Mouse (Mus musculus) brain, embryonic 14.5 days (tissue): ENCODE measurements around the gene Zdhhc16.

ENCODE experiments used
- CTCF ChIP-seq: fragments of 200-500 bp; IDR thresholded peaks from 2 replicates; pipeline ENCODE4 v1.5.1; 2012; ENCODE audit warnings: inconsistent platforms, mild to moderate bottlenecking, moderate library complexity, borderline replicate concordance; ENCODE audit not compliant: insufficient read depth, insufficient read length; ENCODE audit errors: extremely low read depth
- POLR2A ChIP-seq: fragments of 200-500 bp; IDR thresholded peaks from 2 replicates; pipeline ENCODE4 v1.6.1; 2012; ENCODE audit warnings: mild to moderate bottlenecking, inconsistent platforms, borderline replicate concordance; ENCODE audit not compliant: poor library complexity, insufficient read depth, insufficient read length, severe bottlenecking; ENCODE audit errors: extremely low read depth

DNA sequence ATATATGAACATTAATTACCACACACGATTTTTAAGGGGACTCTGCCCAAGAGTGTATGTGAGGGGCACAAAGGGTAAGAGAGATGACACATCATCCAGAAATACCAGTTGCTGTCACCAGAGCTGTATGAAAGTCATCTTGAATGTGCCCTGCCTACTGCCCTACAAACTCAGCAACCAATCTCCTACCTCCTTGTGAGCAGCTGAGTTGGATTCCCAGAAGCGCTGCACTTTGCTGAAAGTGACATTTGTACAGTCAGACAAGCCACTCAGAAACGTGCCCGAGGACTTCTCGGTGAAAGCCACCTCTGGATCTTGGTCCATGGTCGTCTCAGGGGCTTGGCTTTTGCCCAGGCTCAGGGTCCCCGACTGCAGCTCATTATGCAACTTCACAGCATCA is 38.3 kb upstream of the Zdhhc16 start:
- no peak for TF ChIP-seq POLR2A
- no peak for TF ChIP-seq CTCF
